Mouse (Mus musculus) small intestine, adult 2 months (tissue): ENCODE measurements around the gene Mob3b.

Source experiments
- CTCF ChIP-seq: fragments of 200-500 bp; IDR thresholded peaks from 2 replicates; pipeline ENCODE4 v1.5.1; 2012; ENCODE audit warnings: low read depth, mild to moderate bottlenecking, control low read depth, inconsistent platforms, low read length, moderate library complexity, mixed read lengths; ENCODE audit not compliant: insufficient replicate concordance, insufficient read length; ENCODE audit errors: extremely low read depth
- POLR2A ChIP-seq: fragments of 200-500 bp; IDR thresholded peaks from 2 replicates; pipeline ENCODE4 v1.6.1; 2012; ENCODE audit warnings: low read depth, mild to moderate bottlenecking, control low read depth, inconsistent platforms, low read length, moderate library complexity

DNA sequence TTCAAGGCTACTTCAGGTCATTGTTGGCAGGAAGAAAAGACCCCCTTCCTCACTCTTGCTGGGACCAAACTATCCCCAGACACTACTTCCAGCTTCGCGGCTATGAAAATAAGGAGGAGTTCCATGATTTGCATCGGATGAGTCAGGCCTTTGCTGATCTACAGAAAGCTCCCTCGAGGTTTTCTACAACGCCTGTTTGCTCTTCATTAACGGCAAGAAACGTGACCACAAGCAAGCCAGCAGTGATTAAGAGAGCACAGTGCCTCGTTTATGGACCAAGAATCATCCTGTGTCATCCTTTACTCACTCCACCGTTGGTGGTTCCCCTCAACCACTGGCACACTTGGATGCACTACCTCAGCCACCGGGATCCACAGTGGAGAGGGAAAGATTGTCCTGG lies 11.6 kb downstream of the Mob3b start:
- TF ChIP-seq CTCF (no peak), POLR2A (no peak)
